Mouse (Mus musculus): ENCODE measurements around the gene Vamp1. TPM values are rescaled to one million over a fixed set of nuclear protein-coding genes. Genes with fewer than 3 reads are reported as not detected.
"Not testable (repeated sequence)": the region's sequence is repeated elsewhere in the genome, so short reads cannot be mapped to it uniquely, and the experiment has no call there.

Vamp1 gene
- total RNA-seq, 2 experiments from 2014 or later = 111 to 145 TPM

DNA sequence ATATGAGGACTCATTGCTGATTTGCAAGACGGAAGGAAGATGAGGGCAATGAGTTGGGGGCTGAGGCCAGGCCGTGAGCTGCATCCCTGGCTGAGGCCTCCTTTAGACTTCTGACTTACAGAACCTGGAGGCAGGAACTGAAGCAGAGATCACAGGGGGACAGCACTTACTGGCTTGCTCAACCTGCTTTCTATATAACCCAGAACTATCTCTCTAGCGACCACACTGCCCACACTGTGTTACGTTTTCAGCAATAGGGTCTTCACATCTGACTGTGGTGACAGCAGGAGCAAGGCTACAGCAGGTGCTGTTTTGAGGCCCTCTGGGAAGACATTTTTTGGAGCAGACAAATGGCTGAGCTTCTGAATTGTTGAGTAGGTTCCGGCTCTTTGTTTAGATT is 25.3 kb downstream of the Vamp1 start:
- DNase-seq (ENCODE audit: low spot score in 2 of 2) = no peak

DNA sequence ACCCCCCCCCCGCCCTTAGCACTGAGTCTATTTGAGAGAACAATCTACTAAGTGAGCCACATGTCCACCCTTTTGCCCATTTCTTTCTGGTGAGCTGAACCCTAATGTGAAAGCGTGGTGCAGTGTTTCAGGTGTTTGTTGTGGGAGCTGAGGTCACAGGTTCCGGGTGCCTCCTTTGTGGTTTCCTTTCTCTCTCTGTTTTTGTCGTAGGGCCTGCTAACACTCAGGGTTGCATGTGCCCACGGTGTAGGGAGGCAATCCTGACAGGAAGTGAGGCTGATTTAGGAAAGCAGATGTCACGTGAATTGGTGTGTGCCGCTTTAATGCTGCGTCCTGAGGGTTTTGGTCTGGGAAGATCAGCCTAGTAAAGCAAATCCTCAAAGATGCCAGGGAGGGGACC is 26.2 kb downstream of the Vamp1 start:
- DNase-seq (ENCODE audit: low spot score in 2 of 2) = no peak

DNA sequence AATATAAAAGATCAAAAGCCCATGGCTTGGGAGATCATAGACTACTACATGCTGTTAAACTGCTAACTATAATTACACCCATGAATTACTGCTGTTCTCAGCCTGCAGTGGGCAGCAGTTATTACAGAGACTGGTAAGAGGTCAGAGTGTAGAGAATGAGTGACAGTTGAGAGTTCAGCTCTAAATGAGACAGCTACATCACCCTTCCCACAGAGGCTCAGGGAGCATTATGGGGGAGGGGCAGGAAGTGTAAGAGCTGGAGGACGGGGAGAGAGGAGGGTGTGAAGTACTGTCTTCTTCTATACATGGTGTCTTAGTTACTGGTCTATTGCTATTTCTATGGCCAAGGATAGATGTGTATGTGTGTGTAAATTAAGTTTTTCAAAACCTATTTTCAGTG is 29.2 kb downstream of the Vamp1 start:
- no peak for DNase-seq (ENCODE audit: low spot score in 2 of 2)

DNA sequence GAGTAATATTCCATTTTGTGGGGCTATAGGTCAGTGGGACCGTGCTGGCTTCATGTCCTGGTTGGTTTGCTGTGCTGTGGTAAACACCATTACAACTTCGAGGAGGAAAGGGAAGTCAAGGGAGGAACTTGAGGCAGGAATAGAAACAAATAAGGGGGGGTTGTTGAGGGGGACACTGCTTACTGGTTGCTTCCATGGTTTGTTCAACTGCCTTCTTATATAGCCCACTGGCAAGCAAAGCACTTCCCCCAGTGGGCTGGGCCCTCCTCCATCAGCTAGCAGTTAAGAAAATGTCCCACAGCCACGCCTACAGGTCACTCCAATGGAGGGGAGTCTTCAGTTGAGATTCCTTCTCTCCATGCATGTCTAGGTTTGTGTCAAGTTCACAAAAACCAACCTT is 36.9 kb downstream of the Vamp1 start:
- no peak for DNase-seq (ENCODE audit: low spot score in 2 of 2)

DNA sequence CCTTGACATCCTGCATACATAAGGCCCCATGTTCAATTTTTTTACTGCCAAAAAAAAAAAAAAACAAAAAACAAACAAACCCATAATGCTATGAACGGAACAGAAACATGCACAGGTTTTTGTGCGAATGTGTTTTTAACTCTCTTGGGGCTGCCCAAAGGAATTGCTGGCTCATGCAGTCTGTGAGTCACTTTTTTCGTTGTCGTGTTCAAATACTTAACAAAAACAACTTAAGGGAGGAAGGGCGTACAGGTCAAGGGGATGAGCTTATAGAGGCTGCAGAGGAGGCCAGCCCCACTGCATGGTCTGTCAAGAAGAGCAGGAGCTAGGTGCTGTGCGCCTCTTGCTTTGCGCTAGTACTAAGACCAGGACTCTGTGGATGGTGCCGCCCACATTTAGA is 37.4 kb downstream of the Vamp1 start:
- no peak for DNase-seq (ENCODE audit: low spot score in 2 of 2)

DNA sequence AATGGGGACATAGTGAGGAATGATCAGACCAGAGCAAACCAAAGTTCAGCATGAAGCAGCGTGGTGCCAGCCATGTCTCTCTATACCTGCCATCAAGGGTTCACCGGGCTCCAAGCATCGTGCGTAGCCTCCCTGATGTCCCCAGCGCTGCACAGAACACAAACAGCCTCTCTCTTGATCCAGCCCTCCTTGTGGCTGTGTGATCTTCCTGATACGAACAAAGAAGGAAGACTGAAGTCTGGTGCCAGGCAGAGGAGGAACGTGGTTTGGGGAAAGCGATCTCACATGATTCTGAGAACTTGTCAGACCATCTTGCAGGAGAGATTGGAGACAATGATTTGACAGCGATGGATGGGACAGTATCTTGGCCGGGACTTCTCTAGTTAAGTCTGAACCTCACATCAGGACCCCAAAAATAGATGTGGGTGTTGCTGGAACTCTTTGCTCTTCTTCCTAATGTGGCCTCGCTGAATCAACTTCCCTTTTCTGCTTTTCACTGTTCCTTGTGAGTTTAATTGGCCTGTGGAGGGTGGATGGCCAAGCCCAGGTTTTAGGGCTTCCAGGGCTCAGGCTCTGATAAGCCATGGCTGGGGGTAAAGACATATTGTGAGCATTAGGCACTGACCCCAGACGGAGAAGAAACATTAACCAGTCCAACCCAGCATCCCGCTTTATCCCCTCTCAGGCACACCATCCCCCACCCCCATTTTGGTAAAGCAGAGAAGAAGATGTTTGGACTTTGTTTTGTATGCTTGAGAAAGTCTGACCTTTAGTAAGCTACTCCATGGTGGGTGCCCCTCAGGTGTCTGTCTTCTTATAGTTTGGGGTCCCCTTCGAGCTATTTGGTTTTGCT is 38.7 kb downstream of the Vamp1 start:
- no peak for DNase-seq (ENCODE audit: low spot score in 2 of 2)

DNA sequence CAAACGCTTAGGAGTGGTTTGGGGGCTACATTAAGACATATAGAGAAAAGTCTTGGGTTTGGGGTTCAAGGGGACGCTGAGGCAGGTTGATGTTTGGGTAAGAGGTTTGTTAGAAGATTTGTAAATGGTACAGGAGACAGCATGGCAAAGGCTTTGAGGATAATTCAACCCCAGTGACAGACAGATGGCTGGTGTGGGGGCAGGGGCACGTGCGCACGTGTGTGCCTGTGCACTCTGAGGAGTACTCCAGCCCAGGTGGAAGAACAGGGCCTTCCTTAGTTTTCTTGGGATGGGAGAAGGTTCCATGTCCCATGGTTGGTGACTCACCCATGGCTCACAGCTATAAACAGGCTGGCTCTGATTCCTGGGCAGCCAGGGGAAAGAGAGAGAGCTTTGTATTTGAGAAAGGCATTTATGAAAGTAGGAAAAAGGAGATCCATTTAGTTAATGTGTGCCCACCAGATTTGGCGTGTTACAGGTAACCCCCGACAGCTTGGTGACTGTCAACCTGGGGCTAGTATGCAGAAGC is 40.2 kb downstream of the Vamp1 start:
- DNase-seq (ENCODE audit: low spot score in 2 of 2) = no peak

DNA sequence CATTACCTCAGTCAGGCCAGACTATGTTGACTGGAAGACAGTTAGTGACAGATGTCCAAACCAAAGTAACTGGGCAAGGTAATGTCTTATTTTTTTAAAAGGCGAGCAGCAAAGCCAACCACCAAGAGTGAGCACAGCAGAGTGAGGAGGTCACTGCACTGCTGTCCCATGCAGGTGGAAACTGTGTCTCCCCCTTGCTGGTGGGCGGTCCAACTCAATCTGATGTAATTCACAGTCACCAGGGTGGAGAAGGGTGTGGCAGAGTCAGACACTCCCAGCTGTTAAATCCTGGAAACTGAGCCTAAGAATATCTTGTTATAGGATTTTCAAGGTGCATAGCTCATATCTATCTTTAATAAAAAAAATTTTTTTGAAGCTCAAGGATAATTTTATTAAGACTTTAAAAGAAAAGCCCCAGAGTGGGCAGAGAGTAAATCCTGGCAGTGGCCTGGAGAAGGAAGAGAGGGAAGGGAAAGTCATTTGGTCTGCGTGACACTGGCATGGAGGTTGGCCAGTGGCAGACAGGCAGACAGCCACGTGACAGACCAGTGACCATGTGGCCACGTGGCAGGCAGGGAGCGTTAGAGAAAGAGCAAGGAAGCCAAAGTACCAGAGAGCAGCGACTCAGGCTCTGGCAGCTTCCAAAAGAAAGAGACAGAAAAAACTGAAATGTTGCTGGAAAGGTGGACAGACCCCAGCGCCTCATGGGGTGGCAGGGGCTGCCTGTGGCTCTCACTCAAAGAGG is 41.0 kb downstream of the Vamp1 start:
- DNase-seq (ENCODE audit: low spot score in 2 of 2) = no peak

DNA sequence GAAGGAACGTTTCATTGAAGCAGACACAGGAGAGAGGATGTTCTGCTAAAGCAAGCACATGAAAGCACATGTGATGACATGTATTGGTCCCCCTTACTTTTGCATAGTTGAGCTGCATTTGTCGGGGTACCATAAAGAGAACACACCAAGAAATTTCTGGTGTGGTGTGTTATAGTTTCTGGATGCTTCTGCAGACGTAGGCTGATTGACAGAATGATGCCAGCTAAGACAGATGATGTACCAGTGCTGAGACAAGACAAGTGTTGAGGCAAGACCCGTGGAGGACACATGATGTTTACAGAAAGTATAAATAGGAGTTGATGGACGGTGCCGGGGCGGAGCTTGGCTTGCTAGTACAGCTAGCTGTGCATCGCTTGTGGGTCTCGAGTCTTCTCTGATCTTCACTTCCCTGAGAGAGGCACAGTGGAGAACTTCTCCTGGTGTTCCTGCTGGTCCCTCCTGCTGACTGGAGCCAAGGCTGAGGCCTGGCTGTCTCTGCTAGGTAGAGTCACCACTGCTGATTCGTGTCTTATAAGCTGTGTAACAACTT is 44.7 kb downstream of the Vamp1 start:
- DNase-seq (ENCODE audit: low spot score in 2 of 2) = no peak

DNA sequence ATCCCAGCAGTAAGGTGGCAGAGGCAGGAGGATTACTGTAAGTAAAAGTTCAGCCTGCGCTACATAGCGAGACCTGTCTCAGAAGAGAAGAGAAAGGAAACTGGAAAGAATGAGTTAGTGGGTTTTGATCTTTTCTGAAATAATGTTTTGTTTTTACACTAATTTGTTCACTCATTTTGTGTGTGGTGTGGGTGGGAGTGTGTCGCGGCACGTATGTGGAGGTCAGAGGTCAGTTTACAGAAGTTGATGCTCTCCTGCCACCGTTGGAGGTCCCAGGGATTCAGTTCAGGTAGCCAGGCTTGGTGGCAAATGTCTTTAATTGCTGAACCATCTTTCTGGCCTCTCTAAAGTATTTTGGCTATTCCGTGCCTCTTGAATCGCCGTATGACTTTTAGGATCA is 48.9 kb downstream of the Vamp1 start:
- no peak for DNase-seq (ENCODE audit: low spot score in 2 of 2)

DNA sequence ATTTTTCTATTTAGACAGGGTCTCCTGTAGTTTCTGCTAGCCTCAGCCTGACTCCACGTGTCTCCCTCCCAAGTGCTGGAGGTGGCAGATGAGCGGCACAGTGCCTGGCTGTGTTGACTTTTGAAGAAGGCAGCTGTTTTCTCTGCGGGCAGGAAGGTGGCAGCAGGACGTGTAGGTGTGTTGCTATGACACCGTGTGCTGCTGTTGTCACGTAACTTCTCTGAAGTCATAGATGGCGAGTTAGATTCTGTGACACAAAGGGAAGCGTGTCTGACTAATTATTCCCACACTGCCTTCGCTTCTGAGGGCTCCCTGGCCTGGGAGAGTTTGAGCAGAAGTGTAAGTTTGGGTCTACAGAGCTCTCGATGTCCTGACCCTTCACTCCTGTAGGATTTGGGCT is 49.9 kb downstream of the Vamp1 start:
- DNase-seq (ENCODE audit: low spot score in 2 of 2) = peak; percentile 17 to 53

DNA sequence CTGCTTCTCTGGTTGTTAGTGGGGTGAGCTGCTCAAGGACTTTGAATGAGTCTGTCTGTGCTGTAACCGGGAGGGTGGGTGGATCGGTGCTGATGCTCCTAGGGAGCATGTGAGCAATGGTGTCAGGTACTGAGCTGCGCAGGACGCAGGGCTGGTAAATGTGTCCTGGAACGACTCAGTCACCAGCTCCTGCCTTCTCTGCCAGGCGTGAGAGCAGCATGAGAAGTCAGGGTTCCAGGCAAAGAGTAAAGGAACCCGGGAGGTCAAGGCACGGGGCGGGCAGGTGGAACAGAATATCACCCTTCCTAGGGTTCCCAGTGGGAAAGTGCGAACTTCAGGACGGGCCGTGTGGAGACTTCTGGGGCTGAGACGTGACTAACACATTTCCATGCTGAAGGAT is 50.7 kb downstream of the Vamp1 start:
- DNase-seq (ENCODE audit: low spot score in 2 of 2) = no peak

DNA sequence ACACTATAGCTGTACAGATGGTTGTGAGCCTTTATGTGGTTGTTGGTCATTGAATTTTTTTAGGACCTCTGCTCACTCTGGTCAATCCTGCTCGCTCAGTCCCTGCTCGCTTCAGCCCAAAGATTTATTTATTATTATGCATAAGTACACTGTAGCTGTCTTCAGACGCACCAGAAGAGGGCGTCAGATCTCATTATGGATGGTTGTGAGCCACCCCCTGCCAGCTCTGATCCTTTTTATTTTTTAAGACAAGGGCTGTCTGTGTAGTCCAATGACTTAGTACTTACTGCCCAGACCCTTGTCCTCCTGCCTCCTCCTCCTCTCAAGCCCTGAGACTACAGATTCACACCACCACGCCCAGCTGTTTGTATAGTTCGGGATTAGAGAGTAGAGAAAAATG is 51.2 kb downstream of the Vamp1 start:
- not testable (repeated sequence) for DNase-seq (ENCODE audit: low spot score in 2 of 2)

DNA sequence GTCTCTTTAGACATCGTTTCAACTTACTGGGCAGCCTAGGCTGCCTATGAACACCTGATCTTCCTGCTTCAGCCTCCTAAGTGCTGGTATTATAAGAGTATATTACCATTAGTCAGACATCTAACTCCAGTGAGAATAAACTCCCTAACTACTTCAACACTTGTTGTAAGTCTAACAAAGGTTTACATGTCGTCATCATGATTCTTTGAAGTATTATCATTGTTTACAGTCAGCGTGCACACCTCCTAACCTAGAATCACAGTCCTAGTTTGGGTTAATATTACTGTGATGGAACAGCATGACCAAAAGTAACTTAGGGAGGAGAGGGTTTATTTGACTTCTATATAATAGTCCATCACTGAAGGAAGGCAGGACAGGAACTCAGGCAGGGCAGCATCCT is 52.1 kb downstream of the Vamp1 start:
- DNase-seq (ENCODE audit: low spot score in 2 of 2) = no peak

DNA sequence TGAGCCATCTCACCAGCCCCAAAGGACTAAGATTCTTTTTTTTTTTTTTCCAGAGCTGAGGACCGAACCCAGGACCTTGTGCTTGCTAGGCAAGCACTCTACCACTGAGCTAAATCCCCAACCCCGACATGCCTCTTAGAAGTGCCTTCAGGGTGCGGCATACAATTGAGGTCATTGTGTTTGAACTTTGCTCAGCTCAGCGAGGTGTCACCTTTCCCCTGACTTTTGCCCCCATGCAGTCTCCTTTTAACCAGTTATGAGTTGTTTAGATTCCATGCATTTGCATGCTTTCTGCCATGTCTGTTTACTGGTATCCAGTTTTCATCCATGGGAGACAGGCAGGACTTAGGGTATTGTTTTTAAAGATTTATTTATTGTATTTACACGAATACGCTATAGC is 53.4 kb downstream of the Vamp1 start:
- no peak for DNase-seq (ENCODE audit: low spot score in 2 of 2)

DNA sequence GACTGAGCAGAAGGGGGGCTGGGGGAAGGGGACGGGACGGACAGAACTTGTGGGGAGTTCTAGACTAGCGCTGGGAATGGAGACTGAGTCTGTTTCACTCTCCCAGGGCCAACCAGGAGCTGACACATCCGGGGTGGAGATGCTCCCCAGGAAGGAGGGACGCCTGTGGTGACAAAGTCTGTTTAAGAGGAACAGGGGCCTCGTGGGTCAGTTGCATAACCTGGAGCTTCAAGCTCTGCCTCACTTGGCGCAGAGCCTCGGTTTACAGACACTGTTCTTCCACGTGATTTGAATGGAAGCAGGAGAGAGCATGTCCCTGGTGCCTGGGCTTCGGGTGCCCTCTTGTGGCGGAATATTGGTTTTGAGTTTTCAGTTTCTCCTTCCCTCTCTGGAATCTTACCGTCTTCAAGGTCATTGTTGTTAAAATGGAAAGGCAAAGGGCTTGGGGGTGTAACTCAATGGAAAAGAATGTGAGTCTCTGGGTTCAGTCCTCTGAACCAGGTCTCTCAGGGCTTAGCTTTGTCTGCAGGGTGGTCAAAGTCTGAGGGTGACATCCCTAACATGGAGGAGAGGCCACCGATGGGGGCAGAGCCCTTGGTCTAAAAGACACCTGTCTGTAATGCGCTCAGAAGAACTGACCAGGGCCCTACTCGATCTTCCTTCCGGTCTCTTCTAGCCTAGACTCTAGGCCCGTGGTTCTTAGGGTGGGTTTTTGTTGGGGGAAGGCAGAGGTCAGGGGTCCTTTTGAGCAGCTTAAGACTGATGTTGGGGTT is 56.3 kb downstream of the Vamp1 start:
- peak; percentile 92 to 96 for DNase-seq (ENCODE audit: low spot score in 2 of 2)

DNA sequence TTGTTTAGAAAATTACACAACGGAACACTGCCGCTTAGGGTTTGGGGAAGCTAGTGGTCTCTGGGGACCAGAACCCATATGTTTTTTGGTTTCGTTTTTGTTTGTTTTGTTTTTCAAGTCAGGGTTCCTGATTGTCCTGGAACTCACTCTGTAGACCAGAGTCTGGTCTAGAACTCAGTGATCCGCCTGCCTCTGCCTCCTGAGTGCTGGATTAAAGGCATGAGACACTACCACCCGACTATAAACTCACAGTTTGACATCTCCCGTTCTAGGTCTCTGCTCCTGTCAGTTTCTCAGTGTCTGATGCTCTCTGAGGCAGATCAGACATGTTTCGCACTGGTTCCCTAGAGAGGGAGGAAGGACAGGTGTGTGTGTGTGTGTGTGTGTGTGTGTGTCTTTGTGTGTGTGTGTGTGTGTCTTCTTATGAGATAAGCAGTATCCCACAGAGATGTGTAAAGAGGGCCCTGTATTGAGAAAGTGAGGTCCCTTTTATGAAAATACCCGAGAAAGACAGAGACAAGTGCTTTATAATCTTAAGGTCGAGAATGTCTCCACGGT is 57.0 kb downstream of the Vamp1 start:
- DNase-seq (ENCODE audit: low spot score in 2 of 2) = no peak

DNA sequence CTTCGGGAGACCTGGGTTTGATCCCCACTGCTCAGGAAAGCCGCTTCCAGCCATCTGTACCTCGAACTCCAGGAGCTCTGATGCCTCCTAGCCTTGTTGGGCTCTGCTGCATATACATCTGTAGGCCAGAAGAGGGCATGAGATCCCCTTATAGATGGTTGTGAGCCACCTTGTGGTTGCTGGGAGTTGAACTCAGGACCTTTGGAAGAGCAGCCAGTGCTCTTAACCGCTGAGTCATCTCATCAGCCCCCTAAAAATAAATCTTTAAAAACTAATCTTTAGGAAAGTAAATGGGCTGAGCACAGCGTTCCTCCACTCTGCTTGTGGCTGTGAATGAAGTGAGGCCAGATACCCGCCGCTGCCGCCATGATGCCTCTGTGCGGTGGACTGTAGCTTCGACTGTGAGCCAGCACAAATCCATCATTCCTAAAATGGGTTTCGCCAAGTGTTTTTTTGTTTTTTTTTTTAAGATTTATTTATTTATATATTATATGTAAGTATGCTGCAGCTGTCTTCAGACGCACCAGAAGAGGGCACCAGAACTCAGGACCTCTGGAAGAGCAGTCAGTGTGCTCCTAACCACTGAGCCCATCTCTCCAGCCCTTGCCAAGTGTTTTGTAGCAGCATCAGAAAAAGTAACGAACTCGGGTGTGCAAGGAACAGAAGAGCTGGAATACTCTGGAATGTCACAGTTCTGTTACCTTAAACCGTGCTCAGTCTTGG is 59.7 kb downstream of the Vamp1 start:
- DNase-seq (ENCODE audit: low spot score in 2 of 2) = peak in 1 of 2 experiments; percentile 22

DNA sequence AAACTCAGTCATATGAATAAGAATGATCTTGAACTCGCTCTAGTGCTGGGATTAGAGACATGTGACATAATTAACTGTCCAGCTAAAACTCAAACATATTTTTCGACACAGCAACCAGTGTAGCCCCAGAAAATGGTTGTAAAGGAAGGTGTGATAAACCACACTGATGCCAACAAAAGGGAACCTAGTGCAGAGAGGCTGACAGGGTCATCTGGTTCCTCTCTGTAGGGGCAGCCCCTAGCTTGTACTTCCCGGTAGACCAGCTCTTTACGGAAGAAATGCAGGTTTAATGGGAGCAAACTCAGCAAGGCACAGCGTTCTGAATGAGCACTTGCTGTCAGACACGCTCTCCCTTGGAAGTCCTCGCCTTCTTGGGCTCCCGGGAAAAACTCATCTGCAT is 64.4 kb downstream of the Vamp1 start:
- DNase-seq (ENCODE audit: low spot score in 2 of 2) = no peak

DNA sequence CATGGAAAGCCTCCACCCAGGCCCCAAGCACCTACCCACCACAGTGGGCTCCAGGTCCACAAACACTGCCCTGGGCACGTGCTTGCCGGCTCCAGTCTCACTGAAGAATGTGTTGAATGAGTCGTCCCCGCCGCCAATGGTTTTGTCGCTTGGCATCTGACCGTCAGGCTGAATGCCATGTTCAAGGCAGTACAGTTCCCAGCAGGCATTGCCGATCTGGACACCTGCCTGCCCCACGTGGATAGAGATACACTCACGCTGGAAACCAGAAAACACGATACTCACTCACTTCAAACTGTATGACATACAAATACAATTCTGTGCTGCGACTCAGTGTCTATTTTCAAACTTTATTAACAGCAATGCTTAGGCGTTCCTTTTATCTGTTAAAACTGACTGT is 67.4 kb downstream of the Vamp1 start:
- DNase-seq (ENCODE audit: low spot score in 2 of 2) = not testable (repeated sequence)

Measured in left cerebral cortex, adult 18-20 months (tissue).